Mouse (Mus musculus): ENCODE measurements around the gene Samd4b. TPM values are rescaled to one million over a fixed set of nuclear protein-coding genes. Genes with fewer than 3 reads are reported as not detected.

The Samd4b gene
- total RNA-seq, 2 experiments from 2014 or later: 69.5 to 71.6 TPM

DNA sequence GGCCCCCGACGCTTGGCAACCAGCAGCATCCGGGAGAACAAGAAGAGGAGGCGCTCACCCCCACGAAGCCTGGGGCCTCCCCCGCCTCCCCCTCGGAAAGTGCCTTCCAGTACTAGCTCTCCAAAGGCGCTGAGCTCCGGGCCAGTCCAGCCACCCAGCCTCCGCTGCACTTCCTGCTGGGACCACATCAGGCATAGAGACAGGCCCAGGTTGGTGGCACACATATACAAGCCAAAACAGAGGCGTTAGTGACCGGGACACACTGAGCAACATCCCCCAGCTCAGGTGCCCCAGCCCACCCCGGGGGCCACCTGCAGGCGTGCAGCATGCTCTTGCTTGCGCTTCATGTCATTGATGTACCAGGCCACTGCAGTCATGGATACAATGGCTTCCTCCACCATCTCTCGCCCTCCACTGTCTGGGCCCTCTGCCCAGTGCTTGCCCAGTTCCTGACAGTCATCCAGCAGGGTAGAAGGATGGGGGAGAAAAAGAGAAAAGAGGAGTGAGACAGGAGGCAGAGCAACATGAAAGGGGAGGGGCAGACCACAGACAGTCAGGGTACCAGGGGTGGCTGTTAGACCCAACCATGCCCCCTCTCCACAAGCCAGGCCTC, 230.2 kb downstream of the Samd4b start:
- no peak for DNase-seq (ENCODE audit: low spot score in 2 of 2)

DNA sequence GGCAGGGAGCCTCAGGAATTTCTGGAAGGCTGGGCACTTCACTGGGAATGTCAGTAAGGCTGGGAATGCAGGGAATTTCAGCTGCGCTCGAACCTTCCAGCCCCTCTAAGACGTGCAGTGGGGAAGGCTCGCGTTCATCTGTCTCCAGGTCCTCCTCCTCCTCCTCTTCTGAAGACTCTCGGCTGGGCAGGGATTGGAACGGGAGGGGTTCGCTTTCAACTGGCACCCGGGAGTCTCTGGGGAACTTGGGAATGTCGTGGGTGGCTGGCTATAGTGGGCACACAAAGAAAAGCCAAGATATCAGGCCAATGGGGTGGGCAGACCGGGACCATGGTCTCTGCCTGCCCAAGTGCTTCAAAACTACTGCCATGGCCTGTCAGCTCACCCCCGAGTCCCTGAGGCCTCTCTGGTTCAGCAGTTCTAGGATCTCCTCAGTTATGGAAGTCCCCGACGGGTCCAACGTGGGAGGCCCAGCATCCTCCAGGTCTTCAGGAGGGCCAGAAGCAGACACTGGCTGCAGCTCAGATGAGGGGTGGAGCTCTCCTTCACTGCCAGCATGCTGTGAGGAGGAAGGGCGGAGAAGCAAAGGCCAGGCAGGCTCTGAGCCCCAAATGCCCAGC, 235.4 kb downstream of the Samd4b start:
- no peak for DNase-seq (ENCODE audit: low spot score in 2 of 2)

DNA sequence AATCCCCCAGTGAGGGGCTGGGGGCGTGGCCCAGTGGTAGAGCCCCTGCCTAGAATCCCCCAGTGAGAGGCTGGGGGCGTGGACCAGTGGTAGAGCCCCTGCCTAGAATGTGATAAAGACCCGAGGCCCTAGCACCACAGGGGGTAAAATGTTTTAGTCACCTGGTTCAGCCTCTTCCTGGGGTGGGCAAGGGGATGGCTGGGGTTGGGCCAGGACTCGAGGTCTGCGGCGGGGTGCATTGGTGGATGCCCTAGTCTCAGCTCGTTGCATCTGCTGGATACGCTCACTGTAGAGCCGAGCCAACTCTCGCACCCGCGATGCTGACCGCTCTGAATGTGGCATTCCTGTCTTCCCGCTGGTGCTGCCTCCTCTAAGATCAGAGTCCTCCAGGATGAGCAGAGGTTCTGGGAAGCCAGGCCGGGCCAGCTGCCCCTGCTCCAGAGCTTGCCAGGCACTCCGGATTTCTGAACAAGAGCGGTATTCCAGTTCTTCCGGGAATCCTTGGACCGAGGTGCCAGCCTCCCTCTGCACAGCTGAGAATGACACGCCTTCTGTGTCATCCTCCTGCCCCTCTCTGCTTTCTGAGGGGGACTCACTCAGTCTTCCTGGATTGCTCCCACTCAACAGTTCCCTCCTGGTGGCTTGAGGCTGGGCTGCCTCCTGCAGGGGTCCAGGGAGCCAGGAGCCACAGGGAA, 236.2 kb downstream of the Samd4b start:
- DNase-seq (ENCODE audit: low spot score in 2 of 2): no peak

DNA sequence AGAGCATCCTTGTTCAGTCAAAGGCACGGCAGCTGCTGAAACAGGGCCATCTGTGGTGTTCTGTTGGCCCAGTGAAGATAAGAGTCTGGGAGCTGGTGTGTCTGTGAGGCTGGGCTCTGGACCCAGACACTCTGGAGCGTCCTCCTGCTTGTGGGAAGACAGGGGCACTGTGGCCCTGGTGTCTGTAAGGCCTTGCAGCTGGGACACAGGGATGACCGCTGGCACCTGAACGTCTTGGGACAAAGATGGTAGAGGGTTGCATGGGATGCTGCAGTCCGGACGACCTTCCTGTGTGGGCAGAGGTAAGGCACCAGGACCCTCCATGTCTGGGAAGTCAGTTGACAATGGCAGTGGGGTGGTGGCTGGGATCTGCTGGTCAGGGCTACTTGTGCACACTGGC, 237.7 kb downstream of the Samd4b start:
- DNase-seq (ENCODE audit: low spot score in 2 of 2): no peak

DNA sequence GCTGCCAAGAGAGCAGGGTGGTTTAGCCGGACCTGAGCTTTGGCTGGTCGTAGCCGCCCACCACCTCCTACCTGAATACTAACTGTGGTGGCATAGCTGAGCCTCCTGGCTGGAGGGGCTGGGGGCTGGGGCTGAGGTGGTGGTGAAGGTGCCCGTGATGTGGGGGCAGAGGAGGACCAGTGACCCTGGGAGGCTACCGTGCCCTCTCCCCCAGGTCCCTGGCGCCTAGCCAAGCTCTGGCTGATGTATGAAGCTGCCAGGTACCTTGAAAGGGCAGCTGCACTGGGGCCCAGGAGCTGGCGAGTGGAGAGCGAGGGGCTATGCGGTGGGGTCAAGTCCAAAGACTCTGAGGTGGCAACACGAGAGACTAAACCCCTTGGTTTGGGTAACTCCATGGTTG, 238.1 kb downstream of the Samd4b start:
- no peak for DNase-seq (ENCODE audit: low spot score in 2 of 2)

DNA sequence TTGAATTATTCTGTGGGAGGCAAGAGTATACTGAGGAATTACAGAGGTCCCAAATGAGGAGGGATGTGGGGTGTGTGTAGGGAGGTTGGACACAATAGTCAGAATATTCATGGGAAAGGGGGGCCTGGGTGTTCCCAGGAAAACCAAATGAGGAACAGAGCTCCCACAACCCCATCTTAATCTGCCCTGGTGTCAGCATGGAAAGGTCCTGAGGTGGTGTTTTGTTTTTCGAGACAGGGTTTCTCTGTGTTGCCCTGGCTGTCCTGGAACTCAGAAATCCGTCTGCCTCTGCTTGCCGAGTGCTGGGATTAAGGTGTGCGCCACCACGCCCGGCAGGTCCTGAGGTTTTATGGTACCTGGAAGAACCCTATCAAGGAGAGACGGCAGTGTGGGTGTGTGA, 239.5 kb downstream of the Samd4b start:
- DNase-seq (ENCODE audit: low spot score in 2 of 2): no peak

DNA sequence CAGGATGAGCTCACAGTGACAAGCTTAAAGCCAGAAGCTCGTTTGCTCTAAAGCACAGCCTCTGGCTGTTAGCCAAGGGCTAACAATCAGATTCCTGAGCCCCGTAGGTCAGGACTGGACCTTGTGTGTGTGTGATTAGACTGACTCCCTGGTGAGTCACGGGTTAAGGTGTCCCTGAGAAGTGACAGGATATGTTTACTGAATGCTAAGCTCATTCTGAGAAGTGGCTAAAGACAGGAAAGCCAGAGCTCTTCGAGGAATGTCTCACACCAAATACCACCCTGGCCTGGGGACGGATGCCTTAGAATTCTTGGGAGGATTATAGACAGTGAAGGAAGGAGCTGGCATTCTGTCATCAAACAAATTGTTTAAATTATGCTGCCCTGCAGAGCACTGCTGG, 240.0 kb downstream of the Samd4b start:
- no peak for DNase-seq (ENCODE audit: low spot score in 2 of 2)

DNA sequence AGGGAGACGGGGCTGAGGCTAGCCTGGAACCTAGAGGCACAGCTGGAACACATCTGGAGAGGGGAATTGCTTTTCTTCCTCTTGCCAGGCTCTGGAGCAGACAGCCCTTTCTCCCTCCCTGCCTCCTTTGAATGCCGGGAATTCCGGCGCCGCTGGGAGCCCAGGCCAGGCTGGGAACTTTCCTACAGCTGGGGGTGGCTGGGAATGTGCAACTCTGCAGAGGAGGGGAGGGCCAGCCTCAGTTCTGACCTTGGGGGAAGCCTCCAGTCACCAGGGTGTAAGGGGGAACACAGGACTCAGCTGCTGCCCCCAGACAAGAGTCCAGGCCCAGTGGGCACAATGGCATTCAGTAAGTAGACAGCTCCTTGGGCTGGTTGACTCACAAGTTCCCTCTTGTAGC, 241.0 kb downstream of the Samd4b start:
- no peak for DNase-seq (ENCODE audit: low spot score in 2 of 2)

DNA sequence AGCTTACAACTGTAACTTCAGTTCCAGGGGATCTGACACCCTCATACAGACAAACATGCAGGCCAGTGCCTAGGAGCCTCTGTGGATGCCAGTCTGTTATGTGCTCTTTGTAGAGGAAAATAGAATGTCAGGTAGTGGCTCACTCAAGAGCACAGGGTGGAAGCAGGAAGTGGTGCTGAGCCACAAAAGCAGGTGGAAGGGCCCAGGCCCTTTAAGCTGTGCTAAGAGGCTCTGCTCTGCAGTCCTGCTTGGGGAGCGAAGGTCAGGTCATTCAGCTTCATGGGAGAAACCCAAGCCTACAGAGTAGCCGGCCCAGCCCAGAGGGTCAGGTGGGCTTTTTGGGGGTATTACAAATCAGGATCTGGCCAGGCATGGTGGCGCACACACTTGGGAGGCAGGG, 242.7 kb downstream of the Samd4b start:
- no peak for DNase-seq (ENCODE audit: low spot score in 2 of 2)

DNA sequence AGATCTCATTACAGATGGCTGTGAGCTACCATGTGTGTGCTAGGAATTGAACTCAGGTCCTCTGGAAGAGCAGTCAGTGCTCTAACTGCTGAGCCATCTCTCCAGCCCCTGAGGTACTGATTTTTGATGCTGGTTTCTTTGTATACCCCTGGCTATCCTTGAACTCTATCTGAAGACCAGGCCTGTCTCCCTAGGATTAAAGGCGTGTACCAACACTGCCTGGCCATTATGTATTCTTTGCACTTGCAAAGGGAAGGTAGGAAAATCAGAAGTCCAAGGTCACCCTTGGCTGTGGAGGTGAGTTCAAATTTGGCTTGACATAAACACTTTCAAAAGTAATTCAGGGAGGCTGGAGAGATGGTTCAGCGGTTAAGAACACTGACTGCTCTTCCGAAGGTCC, 243.3 kb downstream of the Samd4b start:
- DNase-seq (ENCODE audit: low spot score in 2 of 2): no peak

DNA sequence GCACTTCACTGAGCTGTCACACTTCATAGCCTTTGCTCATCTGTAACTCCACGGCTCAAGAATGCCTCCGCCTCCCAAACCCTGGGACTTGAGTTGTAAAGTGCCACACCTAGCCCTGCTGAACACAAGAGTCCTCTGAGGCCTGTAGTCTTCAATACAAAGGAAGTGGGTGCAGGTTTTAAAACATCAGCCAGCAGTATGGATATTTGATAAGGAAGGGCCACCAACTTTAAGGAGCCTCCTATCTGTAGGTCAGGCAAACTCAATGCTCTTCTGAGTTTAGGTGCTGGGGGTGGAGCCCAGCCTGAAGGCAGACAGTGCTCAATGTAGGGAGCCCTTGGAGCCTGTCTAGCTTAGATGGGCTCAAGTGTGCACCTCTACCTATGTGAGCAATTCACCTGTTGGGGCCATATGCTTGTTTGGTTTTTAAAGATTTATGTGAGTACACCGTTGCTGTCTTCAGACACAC, 243.8 kb downstream of the Samd4b start:
- DNase-seq (ENCODE audit: low spot score in 2 of 2): no peak

DNA sequence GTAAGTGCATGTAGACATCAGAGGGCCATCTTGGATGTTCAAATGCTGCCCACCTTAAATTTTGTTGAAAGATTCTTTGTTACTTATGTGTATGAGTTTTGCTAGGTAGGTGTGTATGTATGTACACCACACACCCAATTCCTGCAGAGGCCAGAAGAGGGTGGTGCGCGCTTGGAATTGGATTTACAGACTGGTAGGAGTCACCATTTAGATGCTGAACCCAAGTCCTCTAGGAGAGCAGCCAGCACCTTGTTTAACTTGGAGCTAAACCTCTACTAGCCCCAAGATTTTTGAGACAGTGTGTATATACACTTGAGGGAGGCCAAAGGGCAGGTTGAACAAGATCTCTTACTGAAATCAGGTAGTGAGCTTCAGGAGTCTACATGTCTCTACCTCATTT, 244.7 kb downstream of the Samd4b start:
- no peak for DNase-seq (ENCODE audit: low spot score in 2 of 2)

DNA sequence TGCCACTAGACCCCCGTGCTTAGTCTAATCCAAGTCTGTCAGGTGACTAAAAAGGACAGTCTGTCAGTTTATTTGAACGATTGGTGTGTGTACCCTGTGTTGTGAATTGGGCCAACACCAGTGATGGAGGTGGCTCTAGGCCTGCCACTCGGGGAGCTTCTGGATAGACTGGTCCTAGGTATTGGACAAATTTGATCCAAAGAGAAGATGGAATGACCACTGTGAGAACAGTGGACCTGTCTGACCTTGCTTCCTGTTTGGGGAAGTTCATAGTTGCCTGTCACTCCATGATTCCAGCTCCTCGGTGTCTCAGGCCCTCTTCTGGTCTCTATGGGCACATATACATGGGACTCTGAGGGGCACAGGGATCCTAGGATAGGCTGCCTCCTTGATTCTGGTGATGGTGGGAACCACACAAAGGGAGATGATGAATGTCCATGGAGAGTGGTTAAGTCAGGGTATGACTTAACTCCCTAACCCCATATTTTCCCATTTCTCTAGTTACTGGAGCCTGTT, 246.2 kb downstream of the Samd4b start:
- DNase-seq (ENCODE audit: low spot score in 2 of 2): no peak

DNA sequence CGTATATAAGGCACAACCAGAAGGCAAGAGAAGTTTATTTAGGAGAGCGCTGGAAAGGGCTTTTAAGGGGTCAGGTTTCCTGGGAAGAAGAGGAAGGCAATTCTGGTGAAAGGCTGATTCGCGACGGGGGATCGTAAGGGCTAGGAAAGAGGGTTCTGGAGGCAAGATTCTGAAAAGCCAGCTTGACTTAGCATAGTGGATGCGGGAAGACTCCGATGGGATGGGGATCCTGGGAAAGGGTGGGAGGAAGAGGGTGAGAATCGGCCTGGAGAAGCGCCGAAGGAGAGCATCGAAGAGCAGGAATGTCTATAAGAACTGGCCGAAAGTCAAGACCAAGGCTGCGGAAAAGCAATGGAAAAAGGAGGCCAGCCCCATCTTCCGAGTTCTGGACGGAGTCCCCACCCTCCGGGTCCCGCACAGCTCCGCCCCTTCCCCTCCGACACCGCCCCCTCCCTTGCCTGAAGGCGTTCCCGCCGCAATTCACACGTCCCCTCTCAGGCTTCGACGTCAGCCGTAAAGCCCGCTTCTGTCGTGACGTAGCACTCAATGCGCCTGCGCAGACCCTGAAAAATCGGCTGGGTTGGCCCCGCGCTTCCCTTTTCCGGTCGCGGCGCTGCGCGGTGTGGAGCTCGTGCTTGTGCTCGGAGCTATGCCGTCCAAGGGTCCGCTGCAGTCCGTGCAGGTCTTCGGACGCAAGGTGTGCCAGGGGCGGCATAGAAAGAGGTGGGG, 247.6 kb downstream of the Samd4b start, which contains the start of gene Rps16:
TSS of gene Rps16 (plus strand) at position 498 of the 729 bp plus-strand sequence.
- DNase-seq (ENCODE audit: low spot score in 2 of 2): peak; percentile 98 to 99

Small RNA genes within 50 kb of the gene (microRNA-seq; reads per million reads assigned to microRNA genes)
- gene Mir7049: 1.4 to 2.5 reads per million in 2 experiments

Other genes with a start within 250 kb of the Samd4b start
- gene Rps16, start 247.5 kb downstream of the Samd4b start, total RNA-seq (2021): 100 to 1,000 TPM; 464 to 499 TPM
- 10 to 100 TPM; 11.6 to 12.3 TPM for gene Plekhg2, start 225.5 kb downstream of the Samd4b start, total RNA-seq (2021)
- 1 to 10 TPM; 3.6 to 3.9 TPM for gene Zfp36, start 217.9 kb downstream of the Samd4b start, total RNA-seq (2021)
- 10 to 100 TPM; 19.3 to 20.1 TPM for gene Med29, start 205.4 kb downstream of the Samd4b start, total RNA-seq (2021)
- gene Paf1, start 205.2 kb downstream of the Samd4b start, total RNA-seq (2021): 10 to 100 TPM; 73.5 to 74.2 TPM
- gene Gmfg, start 160.7 kb downstream of the Samd4b start, total RNA-seq (2021): 1 to 10 TPM; 3.2 to 3.8 TPM
- gene Lrfn1, start 146.2 kb downstream of the Samd4b start, total RNA-seq (2021): 10 to 100 TPM; 80.1 to 83.1 TPM
- gene Ifnl2, start 87.7 kb downstream of the Samd4b start, total RNA-seq (2021): not detected
- not detected for gene Ifnl3, start 75.3 kb downstream of the Samd4b start, total RNA-seq (2021)
- gene Sycn, start 57.3 kb downstream of the Samd4b start, total RNA-seq (2021): not detected
- gene Nccrp1, start 50.9 kb downstream of the Samd4b start, total RNA-seq (2021): under 1 TPM; 0.33 to 0.62 TPM
- gene Pak4, start within 50 bp of the Samd4b start, total RNA-seq (2021): 10 to 100 TPM; 11.6 to 14.6 TPM
- 1 to 10 TPM; 1.0 to 1.9 TPM for gene Acp7, start 33.2 kb upstream of the Samd4b start, total RNA-seq (2021)
- 10 to 100 TPM; 14.5 to 15.7 TPM for gene Fbxo27, start 94.7 kb upstream of the Samd4b start, total RNA-seq (2021)
- under 1 TPM; 0.88 to 0.97 TPM for gene Fbxo17, start 118.7 kb upstream of the Samd4b start, total RNA-seq (2021)
- gene Mrps12, start 143.7 kb upstream of the Samd4b start, total RNA-seq (2021): 10 to 100 TPM; 55.4 to 66.9 TPM
- gene Sars2, start 143.8 kb upstream of the Samd4b start, total RNA-seq (2021): 10 to 100 TPM; 14.4 to 15.0 TPM
- gene Ccer2, start 158.0 kb upstream of the Samd4b start, total RNA-seq (2021): under 1 TPM in 1 of 2 experiments, not detected in 1; 0.41 TPM
- 100 to 1,000 TPM; 325 to 336 TPM for gene Sirt2, start 168.6 kb upstream of the Samd4b start, total RNA-seq (2021)
- gene Nfkbib, start 169.4 kb upstream of the Samd4b start, total RNA-seq (2021): 10 to 100 TPM; 31.4 to 33.9 TPM
- 1 to 10 TPM; 2.9 to 3.3 TPM for gene Rinl, start 190.8 kb upstream of the Samd4b start, total RNA-seq (2021)
- gene Hnrnpl, start 210.4 kb upstream of the Samd4b start, total RNA-seq (2021): 100 to 1,000 TPM; 379 to 416 TPM
- gene Ech1, start 227.1 kb upstream of the Samd4b start, total RNA-seq (2021): 10 to 100 TPM; 58.2 to 61.2 TPM
- 1 to 10 TPM; 3.9 to 4.2 TPM for gene Lgals4, start 235.7 kb upstream of the Samd4b start, total RNA-seq (2021)

Measured in layer of hippocampus, postnatal 14 days (tissue).